Mouse (Mus musculus): ENCODE data around the gene Pon1.

Pon1 gene

DNA sequence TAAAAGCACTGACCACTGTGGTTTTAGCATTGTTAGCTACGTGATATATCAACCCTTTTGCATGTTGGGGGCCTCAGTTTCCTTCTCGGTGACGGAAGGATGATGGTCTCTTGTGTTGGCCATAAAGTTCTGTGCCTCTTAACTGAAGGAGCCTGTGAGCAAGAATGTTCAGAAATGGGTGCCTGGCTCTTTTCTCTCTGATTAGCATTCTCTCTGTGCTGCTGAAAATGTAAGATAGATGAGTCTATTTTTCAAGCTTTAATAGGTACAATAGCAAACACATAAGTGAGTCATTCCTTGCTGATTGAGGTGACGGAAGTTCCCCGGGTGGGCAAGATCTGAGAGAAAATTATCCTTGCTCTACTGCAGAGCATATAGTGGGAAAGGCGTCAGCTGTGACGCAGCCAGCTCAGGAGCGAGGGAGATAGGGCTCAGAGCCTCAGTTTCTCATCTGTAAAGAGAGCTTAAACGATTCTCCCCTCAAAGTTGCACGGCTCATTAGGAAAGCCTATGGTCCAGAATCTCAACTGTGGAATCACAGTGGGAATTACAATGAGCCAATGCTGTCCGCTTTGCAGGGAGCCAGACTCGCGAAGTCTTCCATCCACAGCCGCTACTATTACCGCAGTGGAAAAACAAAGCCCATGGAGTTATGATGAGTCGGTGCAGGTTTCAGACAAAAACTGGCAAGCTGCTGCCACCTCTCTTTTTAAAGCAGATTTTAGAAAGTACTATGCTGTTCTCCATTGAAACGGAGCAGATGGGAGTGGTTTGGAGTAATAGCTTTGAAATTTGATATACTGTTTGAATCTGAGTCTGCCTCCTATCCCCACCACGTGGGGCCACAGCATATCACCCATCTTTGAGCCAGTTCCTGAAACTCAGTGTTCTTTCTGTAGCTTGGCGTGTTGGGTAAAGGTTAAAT, 15.5 kb downstream of the Pon1 start:
- in situ Hi-C loops (cut with MboI, MseI): no loop called here

GRCm38 (mm10) chr6:5174179-5174812, 19.4 kb downstream of the Pon1 start:
- in situ Hi-C loops (cut with MboI, MseI): no loop called here

GRCm38 (mm10) chr6:5172571-5172970, 21.2 kb downstream of the Pon1 start:
- in situ Hi-C loops (cut with MboI, MseI): no loop called here

DNA sequence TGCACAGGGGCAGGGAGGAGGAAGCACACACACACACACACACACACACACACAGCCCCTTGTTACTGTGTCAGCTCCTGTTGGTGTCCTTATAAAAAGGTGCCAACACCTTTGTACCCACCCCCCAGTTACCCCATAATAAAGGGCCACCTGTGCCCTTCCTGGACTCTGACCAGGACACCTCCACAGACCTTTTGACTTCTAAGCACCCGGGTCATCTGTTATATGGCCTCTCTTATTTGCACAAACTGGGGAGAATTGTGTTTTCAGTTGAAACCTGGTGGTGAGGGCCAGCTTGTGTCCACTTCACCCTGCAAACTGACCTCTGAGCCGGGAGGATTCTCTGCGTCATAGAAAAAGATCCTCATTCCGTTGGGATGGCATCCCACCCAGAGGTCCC, 22.3 kb downstream of the Pon1 start:
- in situ Hi-C loops (cut with MboI, MseI): no loop called here

- in situ Hi-C loops (cut with MboI, MseI): no loop called here
Observed at GRCm38 (mm10) chr6:5168158-5168557, 25.6 kb downstream of the Pon1 start.

DNA sequence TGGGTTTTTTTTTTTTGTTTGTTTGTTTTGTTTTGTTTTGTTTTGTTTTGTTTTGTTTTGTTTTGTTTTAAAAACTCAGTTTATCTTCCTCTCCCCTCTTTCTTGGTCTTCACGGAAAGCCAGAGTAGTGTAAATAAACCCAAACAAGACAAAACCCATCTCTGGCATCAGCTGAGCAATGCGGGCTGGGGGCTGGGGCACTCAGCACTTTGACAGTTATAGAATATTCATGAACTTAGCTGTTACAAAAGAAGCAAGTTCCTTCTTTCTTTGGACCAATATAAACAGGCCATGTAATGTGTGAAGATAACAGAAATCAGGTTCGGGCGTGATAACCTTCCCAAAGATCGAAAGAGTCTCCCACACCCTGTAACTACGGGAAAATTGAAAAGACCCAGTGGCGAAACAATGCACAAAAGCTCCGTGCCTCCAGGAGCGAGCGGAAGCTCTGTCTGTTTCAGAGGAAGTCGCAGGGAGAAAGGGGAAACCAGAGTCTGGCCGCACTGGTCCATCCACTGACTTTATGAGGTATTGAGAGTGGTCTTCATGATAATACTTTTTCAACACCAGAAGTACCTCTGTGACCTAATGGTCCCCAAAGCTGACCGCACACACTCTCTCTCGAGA, 26.6 kb downstream of the Pon1 start:
- in situ Hi-C loops (cut with MboI, MseI): no loop called here

DNA sequence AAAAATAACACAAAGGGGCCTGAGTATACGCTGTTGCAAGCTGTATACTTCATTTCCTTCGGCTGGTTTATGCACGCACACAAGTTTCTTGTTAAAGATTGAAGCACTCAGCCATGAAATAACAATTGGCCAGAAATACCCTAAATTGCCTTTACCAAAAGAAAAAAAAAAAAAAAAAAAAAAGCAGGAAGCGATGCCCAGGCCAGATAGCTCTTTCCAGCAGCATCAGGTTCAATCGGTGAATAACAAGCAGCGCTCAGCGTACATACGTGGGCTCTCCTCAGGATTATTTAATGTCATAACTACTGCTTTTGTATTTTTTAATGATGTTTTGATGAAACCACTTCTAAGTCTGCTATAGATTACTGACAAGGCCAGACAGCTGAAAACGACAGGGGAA, 28.9 kb downstream of the Pon1 start:
- in situ Hi-C loops (cut with MboI, MseI): no loop called here

GRCm38 (mm10) chr6:5163507-5164144, 30.1 kb downstream of the Pon1 start:
- in situ Hi-C loops (cut with MboI, MseI): no loop called here

DNA sequence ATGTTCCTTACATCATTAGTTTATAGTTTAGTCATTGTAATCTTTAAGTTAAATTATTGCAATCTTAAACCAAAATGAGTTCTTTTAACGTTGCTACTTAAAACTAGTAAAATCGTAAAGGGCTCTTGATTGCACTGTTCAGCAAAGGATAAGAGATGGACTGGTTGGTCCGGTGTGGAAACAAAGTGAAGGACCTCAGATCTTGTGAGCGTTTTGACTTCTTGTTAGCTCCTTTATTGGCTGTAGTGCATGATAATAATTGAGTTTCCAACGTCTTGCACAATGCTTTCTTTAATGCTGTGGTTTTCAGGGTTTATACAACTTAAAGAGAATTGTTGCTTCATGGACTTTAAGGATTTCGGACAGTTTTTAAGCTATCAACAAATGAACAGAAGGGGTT, 31.7 kb downstream of the Pon1 start:
- in situ Hi-C loops (cut with MboI, MseI): no loop called here

- in situ Hi-C loops (cut with MboI, MseI): no loop called here
Observed at GRCm38 (mm10) chr6:5159385-5159791, 34.4 kb downstream of the Pon1 start.

DNA sequence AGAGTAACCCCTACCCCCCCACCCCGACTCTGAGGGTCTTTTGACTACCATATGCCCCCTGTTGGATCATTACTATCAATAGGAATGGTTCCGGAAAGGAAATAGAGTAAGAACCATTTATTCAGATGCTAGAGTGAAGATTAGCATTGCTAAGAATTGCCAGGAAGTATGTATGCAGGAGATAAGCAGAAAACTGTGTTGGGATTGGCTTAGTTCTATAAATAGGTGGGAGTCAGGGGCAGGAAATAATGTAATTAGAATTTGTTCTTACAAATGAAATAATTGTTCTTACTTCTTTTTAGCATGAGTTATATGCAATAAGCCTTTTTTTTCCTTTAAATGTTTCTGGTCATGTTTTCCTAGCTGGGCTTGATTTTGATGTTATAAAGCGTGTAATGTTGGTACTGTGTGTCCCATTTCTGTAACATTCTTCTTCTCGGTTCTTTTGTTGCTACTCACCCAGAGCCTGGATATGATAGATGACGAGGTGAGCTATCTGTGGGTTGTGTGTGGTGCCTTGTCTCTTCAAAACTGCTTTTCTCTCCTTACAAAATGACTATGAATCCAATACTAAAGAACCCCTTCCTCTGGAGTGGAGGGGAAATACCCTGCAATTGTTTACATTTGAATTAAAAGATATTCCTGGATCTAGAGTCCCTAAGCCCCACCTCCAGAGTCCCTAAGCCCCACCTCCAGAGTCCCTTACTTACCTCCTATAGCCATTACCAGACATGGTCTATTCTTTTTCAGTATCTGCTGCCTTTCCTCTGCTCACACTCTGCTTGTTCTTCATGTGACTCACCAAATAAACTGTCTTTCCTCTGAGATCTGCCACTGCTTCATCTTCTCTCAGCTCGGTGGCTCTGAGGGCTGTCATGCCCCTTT, 37.0 kb downstream of the Pon1 start:
- in situ Hi-C loops (cut with MboI, MseI): no loop called here

DNA sequence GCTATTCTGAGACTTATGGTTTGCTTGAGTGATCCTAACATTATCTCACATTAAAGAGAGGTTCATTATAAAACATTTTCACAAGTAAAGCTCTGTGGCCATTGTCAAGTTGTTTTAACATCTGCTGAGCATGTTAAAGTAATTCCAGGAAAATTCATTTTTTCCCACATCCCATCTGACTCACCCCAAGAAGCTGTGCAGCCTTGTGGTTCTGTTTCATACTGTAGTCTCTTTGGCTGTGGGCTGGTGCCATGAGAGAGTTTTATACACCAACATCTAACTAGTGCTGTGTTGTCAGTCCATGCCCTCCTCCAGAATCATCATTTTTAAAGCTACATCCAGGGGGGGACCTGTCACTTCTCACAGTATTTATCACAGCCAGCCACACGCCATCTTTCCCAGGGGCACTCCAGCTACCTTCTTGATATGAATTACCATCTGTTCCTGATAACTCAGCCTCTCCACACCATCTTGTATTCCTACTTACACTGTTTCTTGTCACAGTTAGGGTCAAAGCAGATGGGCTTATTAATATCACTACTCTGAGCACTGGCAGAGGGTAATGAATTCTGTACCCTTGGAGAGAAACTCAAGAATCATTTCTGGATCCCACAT, 38.3 kb downstream of the Pon1 start:
- in situ Hi-C loops (cut with MboI, MseI): no loop called here

- in situ Hi-C loops (cut with MboI, MseI): no loop called here
Observed at GRCm38 (mm10) chr6:5154786-5155185, 39.0 kb downstream of the Pon1 start.

- in situ Hi-C loops (cut with MboI, MseI): no loop called here
Observed at GRCm38 (mm10) chr6:5152185-5152584, 41.6 kb downstream of the Pon1 start.

DNA sequence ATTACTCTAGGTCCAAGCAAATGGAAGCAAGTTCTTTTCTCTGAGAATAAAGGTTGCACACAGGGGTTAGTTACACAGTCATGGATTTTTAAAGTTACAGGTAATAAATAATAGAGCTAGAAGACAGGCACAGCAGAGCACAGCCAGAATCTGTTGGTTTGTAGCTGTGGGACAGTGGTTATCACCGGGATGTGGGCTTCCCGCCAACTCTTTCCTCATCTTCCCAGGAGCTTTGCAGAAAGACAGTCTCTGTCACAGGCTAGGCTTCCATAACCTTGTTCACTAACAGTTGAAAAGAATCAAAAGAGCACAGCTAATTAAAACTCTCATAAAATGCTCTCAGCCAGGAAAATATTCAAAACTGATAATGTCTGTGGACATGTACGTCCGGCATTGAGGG, 42.6 kb downstream of the Pon1 start:
- in situ Hi-C loops (cut with MboI, MseI): no loop called here

GRCm38 (mm10) chr6:5149941-5150340, 43.8 kb downstream of the Pon1 start:
- in situ Hi-C loops (cut with MboI, MseI): no loop called here

DNA sequence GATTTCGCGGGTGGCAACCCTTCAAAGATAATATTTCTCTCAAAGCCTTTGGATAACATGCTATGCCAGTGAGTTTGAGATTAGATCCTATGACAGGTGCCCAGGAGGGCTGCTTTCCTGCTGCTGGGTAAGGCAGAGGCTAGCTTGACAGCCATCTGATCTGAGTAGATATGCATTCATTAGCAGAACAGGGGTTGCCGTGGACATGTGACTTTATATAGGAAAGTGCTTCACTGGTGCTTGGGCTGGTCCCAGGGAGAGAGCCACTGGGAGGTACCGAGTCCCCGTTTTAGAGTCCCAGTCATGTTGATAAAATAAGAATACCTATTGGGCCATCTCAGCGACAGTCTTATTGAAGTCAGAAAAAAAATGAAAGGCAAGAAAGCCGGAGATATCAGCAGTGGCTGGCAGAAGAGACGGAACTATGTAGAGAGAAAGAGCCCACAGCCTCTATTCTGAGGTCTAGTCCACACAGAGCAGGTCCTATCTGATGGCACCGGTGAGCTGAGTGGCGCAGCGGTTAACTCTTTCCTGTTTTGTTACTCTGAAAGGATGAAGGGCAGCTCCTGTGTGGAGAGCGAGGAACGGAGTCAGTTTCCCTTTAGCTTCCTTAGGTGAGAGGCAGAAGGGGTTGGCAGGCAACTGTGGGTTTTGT, 46.1 kb downstream of the Pon1 start:
- in situ Hi-C loops (cut with MboI, MseI): no loop called here

DNA sequence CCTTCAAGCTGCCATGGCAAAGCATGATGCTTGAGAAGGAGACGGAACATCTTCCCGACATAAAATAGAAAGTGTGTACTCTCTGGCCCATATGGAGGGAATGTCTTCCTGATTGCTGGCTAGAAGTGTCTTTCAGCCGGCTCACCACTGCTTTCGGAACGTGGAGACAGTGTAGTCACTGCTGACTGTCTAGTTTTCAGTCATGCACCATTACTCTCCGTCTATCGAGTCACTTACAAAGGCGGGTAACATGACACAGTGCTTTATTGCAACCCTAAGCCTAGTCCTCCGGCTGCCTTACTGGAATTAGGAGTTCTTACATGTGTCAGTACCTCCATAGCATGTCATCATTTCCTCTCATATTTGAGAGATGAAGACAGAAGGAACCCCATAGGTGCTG, 54.1 kb downstream of the Pon1 start:
- in situ Hi-C loops (cut with MboI, MseI): no loop called here

DNA sequence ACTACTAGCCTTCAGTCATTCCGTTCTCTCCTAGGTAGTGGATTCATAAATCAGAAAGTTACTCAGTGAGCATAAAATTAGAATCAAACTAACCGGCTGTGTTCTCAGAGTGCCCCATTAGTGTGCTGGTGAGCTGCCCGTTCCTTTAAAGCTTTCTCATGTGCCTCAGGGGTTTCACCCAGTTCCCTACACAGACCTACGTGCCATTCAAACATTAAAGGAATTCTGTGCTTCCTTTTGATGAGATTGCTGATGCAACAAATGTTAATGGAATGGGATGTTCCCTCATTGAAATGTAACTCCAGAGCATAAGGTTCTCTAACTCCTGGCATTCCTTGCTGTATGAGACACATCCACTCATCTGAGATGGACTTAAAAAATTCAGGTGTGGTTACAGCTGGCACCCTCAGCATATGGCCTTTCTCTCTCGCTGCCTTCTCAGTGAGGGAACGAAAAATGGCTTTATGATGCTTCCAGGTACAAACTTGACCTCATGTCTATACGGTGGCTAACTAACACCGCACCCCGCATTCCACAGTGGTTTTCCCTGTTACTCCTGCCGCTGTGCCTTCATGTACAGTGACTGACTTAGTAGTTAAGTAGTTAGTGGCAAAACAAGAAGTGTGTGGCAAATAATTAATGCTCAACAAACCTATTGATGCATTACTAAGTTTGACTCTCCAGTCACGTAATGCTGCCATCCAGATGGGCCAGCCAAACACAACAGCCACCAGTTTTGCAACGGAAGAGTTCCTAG, 54.7 kb downstream of the Pon1 start:
- in situ Hi-C loops (cut with MboI, MseI): no loop called here

All from T-helper 2 cell (primary cell).